Mouse (Mus musculus) macrophage (primary cell): Measurements from ENCODE around the gene Olfr731. TPM values are rescaled to one million over a fixed set of nuclear protein-coding genes. Genes with fewer than 3 reads are reported as not detected.

Experiments
- H3K27ac ChIP-seq: fragments of 350-480 bp; formaldehyde crosslinking; 2 replicates; pipeline ENCODE4 v1.9.0; 2021
- H3K36me3 ChIP-seq: fragments of 350-480 bp; formaldehyde crosslinking; 2 replicates; pipeline ENCODE4 v1.9.0; 2021; ENCODE audit errors: inconsistent target
- H3K4me3 ChIP-seq: fragments of 350-480 bp; formaldehyde crosslinking; 2 replicates; pipeline ENCODE4 v1.9.0; 2021; ENCODE audit errors: inconsistent target
- H3K79me2 ChIP-seq: fragments of 350-480 bp; formaldehyde crosslinking; 2 replicates; pipeline ENCODE4 v1.9.0; 2021; ENCODE audit errors: inconsistent target
- WGBS: methylation state at CpG from one replicate; pipeline ENCODE4 v1.1.7; 2026; ENCODE audit warnings: inconsistent platforms; ENCODE audit not compliant: missing documents; 5-methylcytosine and 5-hydroxymethylcytosine counted together
- polyA plus RNA-seq: library from polyadenylated mRNA; stranded (reverse); fragments of 250-400 nt; gene quantifications from 3 replicates; pipeline ENCODE4 v1.2.4, GENCODE M21; 2018; ENCODE audit warnings: inconsistent platforms
- total RNA-seq, 78 experiments: library from RNA; depleted of rRNA; stranded (reverse); fragments of 250-400 nt; gene quantifications; 1 replicate in 9 of 78; 2 replicates in 24 of 78; 3 replicates in 43 of 78; 4 replicates in 2 of 78; pipeline ENCODE4 v1.2.4; 2018; ENCODE audit warnings: inconsistent platforms in 56 of 78

The Olfr731 gene
- not detected for total RNA-seq (2018; cell fraction: chromatin; rRNA removed)
- not detected for total RNA-seq (2018; cell fraction: cytosol; rRNA removed)
- total RNA-seq (2018; cell fraction: nucleus; rRNA removed), result not detected
- not detected in 3 replicates for polyA plus RNA-seq

GRCm38 (mm10) chr14:50241766-50242165 is at the start of gene Olfr731:
Gene Olfr731 (minus strand): TSS chr14:50241866.
- Histone ChIP-seq H3K79me2 (no peaks in the 10 kb centered on the region), H3K36me3 (no peaks in the 10 kb centered on the region), H3K27ac (no peak within 1 kb of the TSS), H3K4me3 (no peak within 1 kb of the TSS)
- 80% methylated on average over 4 of the region's 4 CpGs for WGBS

GRCm38 (mm10) chr14:50284106-50284505 is 42.4 kb upstream of the Olfr731 start, which contains the start of gene Olfr732:
Gene Olfr732 (minus strand): TSS chr14:50284206.
- 100% methylated on average over 1 of the region's 1 CpGs for WGBS
- Histone ChIP-seq H3K4me3 (no peak within 1 kb of the TSS), H3K36me3 (no peaks in the 10 kb centered on the region), H3K27ac (no peak within 1 kb of the TSS), H3K79me2 (no peaks in the 10 kb centered on the region)

GRCm38 (mm10) chr14:50188098-50188497 is 53.6 kb downstream of the Olfr731 start, which contains the start of gene Olfr730:
Gene Olfr730 (minus strand): TSS chr14:50188198.
- H3K79me2 ChIP-seq, result no peaks in the 10 kb centered on the region
- H3K4me3 ChIP-seq, result no peak within 1 kb of the TSS
- no peak within 1 kb of the TSS for H3K27ac ChIP-seq
- H3K36me3 ChIP-seq, result no peaks in the 10 kb centered on the region
- 64% methylated on average over 1 of the region's 1 CpGs for WGBS

Other genes with a start within 250 kb of the Olfr731 start
- gene Olfr725, start 201.5 kb downstream of the Olfr731 start, polyA plus RNA-seq, result not detected in 3 replicates
- gene Olfr726, start 150.9 kb downstream of the Olfr731 start, polyA plus RNA-seq, result not detected in 3 replicates
- gene Olfr727, start 118.7 kb downstream of the Olfr731 start, polyA plus RNA-seq, result not detected in 3 replicates
- not detected in 3 replicates for gene Olfr728, start 99.2 kb downstream of the Olfr731 start, polyA plus RNA-seq
- not detected in 3 replicates for gene Olfr729, start 89.0 kb downstream of the Olfr731 start, polyA plus RNA-seq
- gene Olfr730, start 53.7 kb downstream of the Olfr731 start, polyA plus RNA-seq, result not detected in 3 replicates
- gene Olfr732, start 42.3 kb upstream of the Olfr731 start, polyA plus RNA-seq, result not detected in 3 replicates
- not detected in 3 replicates for gene Olfr733, start 59.7 kb upstream of the Olfr731 start, polyA plus RNA-seq
- not detected in 3 replicates for gene Olfr734, start 84.9 kb upstream of the Olfr731 start, polyA plus RNA-seq
- not detected in 3 replicates for gene Olfr735, start 107.0 kb upstream of the Olfr731 start, polyA plus RNA-seq
- 0.07 to 0.63 TPM (median 0.55 TPM) in 3 replicates for gene Tlr11, start 116.0 kb upstream of the Olfr731 start, polyA plus RNA-seq
- not detected in 3 replicates for gene Olfr736, start 139.3 kb upstream of the Olfr731 start, polyA plus RNA-seq
- not detected in 3 replicates for gene Olfr738, start 165.7 kb upstream of the Olfr731 start, polyA plus RNA-seq
- gene Olfr739, start 176.8 kb upstream of the Olfr731 start, polyA plus RNA-seq, result not detected in 3 replicates
- gene Olfr740, start 203.7 kb upstream of the Olfr731 start, polyA plus RNA-seq, result not detected in 3 replicates
- gene Olfr741, start 230.9 kb upstream of the Olfr731 start, polyA plus RNA-seq, result not detected in 3 replicates